Mouse (Mus musculus) T-cell, adult 2 months (primary cell): Measurements from ENCODE around the gene Dlx5.

Source experiments
- DNase-seq: peaks from one replicate; pipeline ENCODE4 v3.0.0; 2022; ENCODE audit warnings: low spot score

Dlx5 gene

GRCm38 (mm10) chr6:6859111-6859949 is 22.6 kb downstream of the Dlx5 start:
- DNase-seq, result no peak

DNA sequence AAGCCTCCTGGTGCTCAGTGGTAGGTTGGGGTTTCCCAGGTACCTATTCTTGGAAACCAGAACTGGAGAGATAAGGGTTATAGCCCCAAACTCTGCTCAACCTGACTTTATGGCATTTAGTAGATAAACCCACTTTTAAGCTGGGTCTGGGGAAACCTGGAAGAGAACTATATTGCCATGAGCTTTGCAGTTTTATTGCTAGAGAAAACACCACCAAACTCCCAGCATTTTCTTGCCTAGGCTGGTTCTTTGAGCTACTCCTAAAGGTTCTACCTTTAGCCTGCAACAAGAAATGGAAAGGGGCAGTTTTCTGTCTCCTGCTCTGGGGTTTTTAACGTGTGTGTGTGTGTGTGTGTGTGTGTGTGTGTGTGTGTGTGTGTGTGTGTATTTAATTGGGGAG is 23.3 kb downstream of the Dlx5 start:
- DNase-seq, result no peak

DNA sequence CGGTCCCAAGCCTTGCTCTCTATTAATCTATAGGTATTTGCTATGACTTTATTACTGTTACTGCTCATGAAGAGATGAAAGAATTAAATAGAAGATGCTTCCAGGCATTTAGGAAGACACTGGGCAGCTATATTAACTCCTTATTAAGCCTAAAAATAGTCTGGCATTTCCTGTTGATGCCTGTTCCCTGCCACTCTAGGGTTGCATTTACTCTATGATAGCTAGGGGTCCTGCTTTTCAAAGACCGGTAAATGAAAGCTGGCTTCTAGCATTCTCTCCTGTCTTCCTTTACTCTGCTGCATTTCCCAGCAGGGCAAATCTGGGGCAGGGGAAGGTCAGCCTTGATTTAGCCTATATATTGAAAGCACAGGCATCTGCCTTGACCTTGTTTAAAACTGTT is 24.1 kb downstream of the Dlx5 start:
- DNase-seq, result no peak

GRCm38 (mm10) chr6:6856881-6857280 is 25.0 kb downstream of the Dlx5 start:
- no peak for DNase-seq

DNA sequence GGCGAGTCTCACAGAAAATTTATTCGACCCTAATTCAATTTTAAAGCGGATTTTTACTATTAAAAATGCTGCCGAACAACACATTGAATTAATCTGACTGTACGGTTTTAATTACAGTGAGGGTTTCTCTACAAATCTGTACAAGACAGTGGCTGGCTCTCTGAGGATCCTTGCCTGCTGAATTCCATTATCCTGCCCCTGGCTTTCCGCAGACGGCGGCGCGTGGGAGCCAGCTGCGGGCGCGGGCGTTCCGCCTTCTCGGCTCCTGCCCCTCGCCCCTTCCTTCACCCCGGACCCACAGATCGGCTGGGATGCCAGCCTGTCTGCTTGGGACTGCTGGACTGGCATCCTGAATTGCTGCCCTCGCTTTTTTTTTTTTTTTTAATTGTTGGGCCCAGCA is 25.6 kb downstream of the Dlx5 start:
- no peak for DNase-seq

DNA sequence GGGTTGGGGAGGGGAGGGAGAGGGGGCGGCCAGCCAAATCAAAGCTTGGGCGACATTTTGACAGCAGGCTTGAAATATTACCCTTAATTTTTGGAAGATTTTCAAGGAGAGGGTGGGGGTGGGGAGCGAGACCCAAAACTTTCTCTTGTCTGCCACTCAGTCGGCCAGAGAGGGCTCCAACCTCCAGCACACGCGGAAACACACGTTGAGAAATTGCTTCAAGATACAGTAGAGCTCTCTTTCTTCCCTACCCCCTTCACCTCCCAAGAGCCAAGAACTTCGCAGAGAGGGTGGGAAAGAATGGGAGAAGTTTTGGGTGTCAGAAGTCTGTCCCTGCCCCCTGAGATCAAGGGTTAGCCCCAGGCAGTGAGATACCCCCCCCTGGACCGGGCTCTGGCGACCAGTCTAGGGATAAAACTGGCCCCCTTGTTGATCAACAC is 26.1 kb downstream of the Dlx5 start:
- DNase-seq, result no peak

DNA sequence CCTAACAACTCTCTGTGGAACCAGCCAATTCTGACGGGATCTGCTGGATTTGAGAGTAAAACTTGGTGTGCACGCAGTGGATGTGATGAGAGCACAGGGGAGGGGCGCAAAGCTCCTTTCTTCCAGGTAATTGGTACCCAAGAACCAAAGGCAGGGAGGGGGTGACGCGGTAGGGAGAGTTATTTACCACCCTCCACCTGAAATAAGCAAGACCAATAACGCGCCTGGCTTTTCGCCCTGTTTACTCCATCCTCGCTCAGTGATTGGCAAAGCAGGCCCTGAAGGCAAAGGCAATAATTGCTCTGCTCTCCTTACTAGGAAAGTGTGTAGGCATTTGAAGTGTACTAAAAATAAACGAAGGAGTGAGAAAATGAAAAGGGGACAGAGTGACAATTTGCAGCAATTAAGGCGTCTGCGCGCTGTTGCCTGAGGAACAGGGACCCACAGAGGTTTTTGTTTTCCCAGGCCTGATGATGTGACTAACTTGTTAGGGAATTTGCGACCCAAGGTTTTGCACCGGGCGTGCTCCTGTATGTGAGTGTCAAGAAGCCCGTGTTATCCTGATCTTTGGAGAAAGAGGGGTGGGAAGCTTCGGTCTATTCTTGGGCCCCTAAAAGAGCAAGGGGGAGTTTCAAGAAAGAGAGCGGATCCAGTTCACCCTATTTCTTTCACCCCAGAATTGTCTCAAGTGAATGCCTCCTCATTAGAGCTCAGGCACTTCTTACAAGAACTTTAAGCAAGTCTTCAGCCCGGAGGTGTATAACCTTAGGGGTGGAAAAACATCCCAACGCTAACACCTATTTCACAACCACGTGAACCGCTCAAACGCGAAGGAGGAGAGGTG is 26.8 kb downstream of the Dlx5 start:
- DNase-seq, result no peak

DNA sequence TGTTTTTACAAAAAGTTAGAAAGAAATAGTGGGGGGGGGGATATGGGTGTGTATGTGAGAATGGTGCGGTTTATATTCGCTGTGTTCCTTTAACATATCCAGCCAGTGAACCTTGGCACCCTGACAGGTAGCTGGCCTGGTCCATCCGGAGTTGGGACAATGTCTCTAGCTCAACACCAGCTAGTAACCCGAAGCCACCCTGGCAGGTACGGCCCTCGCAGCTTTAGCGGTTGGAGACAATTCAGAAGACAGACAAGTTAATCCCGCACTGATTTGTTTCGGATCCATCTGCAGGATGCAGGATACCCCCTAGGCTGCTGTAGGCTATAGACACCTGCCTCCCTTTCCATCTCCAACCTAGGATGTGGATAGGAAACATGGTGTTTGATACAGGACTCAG is 27.7 kb downstream of the Dlx5 start:
- DNase-seq, result no peak

- no peak for DNase-seq
These were observed 28.9 kb downstream of the Dlx5 start for GRCm38 (mm10) chr6:6852944-6853343.

GRCm38 (mm10) chr6:6851166-6851565 is 30.7 kb downstream of the Dlx5 start:
- DNase-seq, result no peak

DNA sequence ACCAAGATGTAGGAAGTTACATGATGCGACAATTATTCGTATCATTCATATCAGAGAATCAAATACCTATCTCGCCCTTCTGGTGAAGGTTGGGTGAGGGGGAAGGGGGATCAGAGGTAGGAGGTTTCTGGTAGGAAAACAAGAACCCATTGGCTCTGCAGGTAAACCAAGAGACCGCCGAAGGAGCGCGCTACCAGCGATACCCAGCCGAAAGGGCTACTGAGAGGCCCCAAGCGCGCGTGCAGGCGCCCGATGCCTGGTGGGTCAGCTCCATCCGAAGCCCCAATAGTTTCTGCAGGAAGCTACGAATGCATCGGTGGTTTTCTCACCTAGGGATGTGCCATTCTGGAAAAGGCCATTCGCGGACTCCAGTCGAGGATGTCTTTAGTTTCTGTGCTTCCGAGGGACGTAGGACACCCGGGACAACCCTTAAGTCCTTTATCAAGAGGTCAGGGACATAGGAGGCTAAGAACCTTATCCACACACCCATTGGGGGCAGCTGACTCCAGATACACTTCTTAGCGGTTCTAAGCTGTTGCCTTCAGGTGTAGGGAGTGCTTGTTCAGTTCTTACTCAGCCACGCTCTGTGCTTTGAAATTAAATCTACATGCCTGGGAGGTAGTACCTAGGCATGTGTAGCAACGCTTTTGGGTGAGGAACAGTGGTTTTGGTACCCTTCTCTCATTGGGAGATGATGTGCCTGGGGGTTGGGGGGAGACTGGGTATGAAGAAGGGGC is 31.4 kb downstream of the Dlx5 start:
- no peak for DNase-seq

DNA sequence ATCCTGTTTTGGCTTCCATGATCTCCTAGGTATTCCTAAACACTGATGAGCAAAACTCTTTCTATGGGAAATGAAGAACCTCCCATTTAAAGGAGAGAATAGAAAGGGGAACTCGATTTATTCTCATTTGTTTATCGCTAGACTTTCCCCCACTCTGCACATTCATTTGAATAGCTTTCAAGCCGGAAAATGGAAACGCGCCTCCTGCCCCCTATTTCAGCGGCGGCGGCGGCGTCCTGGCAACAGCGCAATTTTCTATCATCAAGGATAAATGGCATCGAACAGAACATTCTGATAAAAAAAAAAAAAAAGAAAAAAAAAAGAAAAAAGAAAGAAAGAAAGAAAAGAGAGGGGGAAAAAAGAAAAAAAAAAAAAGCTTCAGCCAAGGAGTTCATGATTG is 32.1 kb downstream of the Dlx5 start:
- no peak for DNase-seq

- no peak for DNase-seq
These were observed 33.3 kb downstream of the Dlx5 start for GRCm38 (mm10) chr6:6848541-6848940.

DNA sequence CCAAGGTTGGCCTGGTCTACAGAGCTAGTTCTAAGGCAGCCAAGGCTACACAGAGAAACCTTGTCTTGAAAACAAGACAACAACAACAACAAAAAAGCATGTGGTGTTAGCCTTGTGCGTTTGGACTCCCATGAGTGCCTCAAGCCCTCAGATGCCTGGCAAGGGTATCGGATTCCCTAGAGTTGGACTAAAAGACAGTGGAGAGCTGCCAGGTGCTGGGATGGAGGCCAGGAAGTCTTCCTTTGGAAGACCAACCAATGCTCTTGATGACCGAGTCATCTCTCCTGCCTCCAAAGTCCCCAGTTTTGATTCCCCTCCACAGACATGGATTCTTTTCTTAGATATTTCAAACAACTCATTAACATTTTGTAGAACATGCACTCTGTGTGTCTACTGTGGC is 48.6 kb downstream of the Dlx5 start:
- DNase-seq, result no peak

GRCm38 (mm10) chr6:6830446-6830845 is 51.4 kb downstream of the Dlx5 start:
- DNase-seq, result no peak
